Mouse (Mus musculus) adipose tissue, adult 10 weeks (tissue): ENCODE measurements around the gene Styx. TPM values are rescaled to one million over a fixed set of nuclear protein-coding genes. Genes with fewer than 3 reads are reported as not detected.

Source experiments
- polyA plus RNA-seq: library from polyadenylated mRNA; stranded (reverse); fragments of 350-450 nt; fragmentation: Illumina TruSeq; extraction: RNeasy Lipid Tissue Mini Kit (QIAGEN cat#74804); gene quantifications from one replicate; pipeline ENCODE4 v1.2.3, GENCODE M21; 2014; ENCODE audit warnings: low read depth, low replicate concordance

Gene Styx
- polyA plus RNA-seq, result 16.6 TPM

GRCm38 (mm10) chr14:45350931-45351859 is at the start of gene Styx:
Gene Styx (plus strand): TSS chr14:45351093.

GRCm38 (mm10) chr14:45318426-45319236 is 32.3 kb upstream of the Styx start, which contains the start of gene Ero1l:
Gene Ero1l (minus strand): TSS chr14:45318771.

GRCm38 (mm10) chr14:45329589-45330181 is 21.2 kb upstream of the Styx start, which contains the start of gene Psmc6:
Gene Psmc6 (plus strand): TSS chr14:45329788.

GRCm38 (mm10) chr14:45404813-45405212 is 53.9 kb downstream of the Styx start, which contains the start of gene Gnpnat1:
Gene Gnpnat1 (minus strand): TSS chr14:45404913.

Other genes with a start within 250 kb of the Styx start
- 5.9 TPM for gene Gpr137c, start 131.4 kb upstream of the Styx start, polyA plus RNA-seq
- gene Txndc16, start 130.8 kb upstream of the Styx start, polyA plus RNA-seq, result 51.4 TPM
- 21.8 TPM for gene Ero1l, start 32.3 kb upstream of the Styx start, polyA plus RNA-seq
- 78.0 TPM for gene Psmc6, start 21.3 kb upstream of the Styx start, polyA plus RNA-seq
- gene Gnpnat1, start 53.8 kb downstream of the Styx start, polyA plus RNA-seq, result 23.4 TPM
- 86.8 TPM for gene Fermt2, start 179.0 kb downstream of the Styx start, polyA plus RNA-seq